Mouse (Mus musculus): Measurements from ENCODE around the gene Gfral. TPM values are rescaled to one million over a fixed set of nuclear protein-coding genes. Genes with fewer than 3 reads are reported as not detected.

The Gfral gene
- polyA plus RNA-seq, 1 experiment: not detected

- no peak overlapping the region for H3K27ac ChIP-seq (ENCODE audit: insufficient read depth, low read depth, low read length)
- peaks cover 2% of the 10 kb centered on the region; the same call in 1 of the 2 replicates for H3K4me1 ChIP-seq (ENCODE audit: control insufficient read depth, insufficient read depth, low read length)
- WGBS: 73% methylated on average over 7 of the region's 7 CpGs
- H3K4me3 ChIP-seq (ENCODE audit: insufficient read depth, low read depth, low read length): no peak overlapping the region
- TF ChIP-seq POLR2A (IDR thresholded peaks at IDR 0.05; ENCODE audit: insufficient read depth, low read depth, low read length) (no peak), CTCF (IDR thresholded peaks at IDR 0.05; ENCODE audit: insufficient read depth, low read depth, low read length) (no peak)
Observed at GRCm38 (mm10) chr9:76234899-76235298, 21.4 kb upstream of the Gfral start.

GRCm38 (mm10) chr9:76230400-76230799, 16.9 kb upstream of the Gfral start:
- no peak for TF ChIP-seq CTCF (IDR thresholded peaks at IDR 0.05; ENCODE audit: insufficient read depth, low read depth, low read length)
- Histone ChIP-seq H3K4me1 (ENCODE audit: control insufficient read depth, insufficient read depth, low read length) (no peaks in the 10 kb centered on the region), H3K4me3 (ENCODE audit: insufficient read depth, low read depth, low read length) (no peak overlapping the region), H3K27ac (ENCODE audit: insufficient read depth, low read depth, low read length) (no peak overlapping the region)
- WGBS: 52% methylated on average over 11 of the region's 11 CpGs

GRCm38 (mm10) chr9:76217178-76217975, 3.9 kb upstream of the Gfral start:
- H3K4me1 ChIP-seq (ENCODE audit: control insufficient read depth, insufficient read depth, low read length): no peaks in the 10 kb centered on the region
- WGBS: 71% methylated on average over 4 of the region's 4 CpGs
- no peak for TF ChIP-seq POLR2A (IDR thresholded peaks at IDR 0.05; ENCODE audit: insufficient read depth, low read depth, low read length)

GRCm38 (mm10) chr9:76214678-76215077, 1.2 kb upstream of the Gfral start:
- Histone ChIP-seq H3K4me3 (ENCODE audit: insufficient read depth, low read depth, low read length) (no peak overlapping the region), H3K27ac (ENCODE audit: insufficient read depth, low read depth, low read length) (no peak overlapping the region), H3K4me1 (ENCODE audit: control insufficient read depth, insufficient read depth, low read length) (no peaks in the 10 kb centered on the region)
- 64% methylated on average over 4 of the region's 4 CpGs for WGBS
- TF ChIP-seq CTCF (IDR thresholded peaks at IDR 0.05; ENCODE audit: insufficient read depth, low read depth, low read length) (no peak), POLR2A (IDR thresholded peaks at IDR 0.05; ENCODE audit: insufficient read depth, low read depth, low read length) (no peak)

More at GRCm38 (mm10) chr9:76217178-76217975, 3.9 kb upstream of the Gfral start:
- Histone ChIP-seq H3K27ac (ENCODE audit: insufficient read depth, low read depth, low read length) (no peak overlapping the region), H3K4me3 (ENCODE audit: insufficient read depth, low read depth, low read length) (no peak overlapping the region)

GRCm38 (mm10) chr9:76196917-76197316, 16.5 kb downstream of the Gfral start:
- WGBS: 87% methylated on average over 4 of the region's 4 CpGs
- H3K4me3 ChIP-seq (ENCODE audit: insufficient read depth, low read depth, low read length): no peak overlapping the region
- H3K27ac ChIP-seq (ENCODE audit: insufficient read depth, low read depth, low read length): no peak overlapping the region
- H3K4me1 ChIP-seq (ENCODE audit: control insufficient read depth, insufficient read depth, low read length): no peaks in the 10 kb centered on the region
- no peak for TF ChIP-seq POLR2A (IDR thresholded peaks at IDR 0.05; ENCODE audit: insufficient read depth, low read depth, low read length)
- TF ChIP-seq CTCF (IDR thresholded peaks at IDR 0.05; ENCODE audit: insufficient read depth, low read depth, low read length): no peak

GRCm38 (mm10) chr9:76179221-76179620, 34.2 kb downstream of the Gfral start:
- TF ChIP-seq CTCF (IDR thresholded peaks at IDR 0.05; ENCODE audit: insufficient read depth, low read depth, low read length) (no peak), POLR2A (IDR thresholded peaks at IDR 0.05; ENCODE audit: insufficient read depth, low read depth, low read length) (no peak)
- Histone ChIP-seq H3K27ac (ENCODE audit: insufficient read depth, low read depth, low read length) (no peak overlapping the region), H3K4me3 (ENCODE audit: insufficient read depth, low read depth, low read length) (no peak overlapping the region), H3K4me1 (ENCODE audit: control insufficient read depth, insufficient read depth, low read length) (no peaks in the 10 kb centered on the region)

- Histone ChIP-seq H3K4me3 (ENCODE audit: insufficient read depth, low read depth, low read length) (no peak overlapping the region), H3K4me1 (ENCODE audit: control insufficient read depth, insufficient read depth, low read length) (no peaks in the 10 kb centered on the region), H3K27ac (ENCODE audit: insufficient read depth, low read depth, low read length) (no peak overlapping the region)
- WGBS: 65% methylated on average over 5 of the region's 5 CpGs
- no peak for TF ChIP-seq CTCF (IDR thresholded peaks at IDR 0.05; ENCODE audit: insufficient read depth, low read depth, low read length)
- no peak for TF ChIP-seq POLR2A (IDR thresholded peaks at IDR 0.05; ENCODE audit: insufficient read depth, low read depth, low read length)
Observed at GRCm38 (mm10) chr9:76172686-76173295, 40.7 kb downstream of the Gfral start.

- 55% methylated on average over 3 of the region's 3 CpGs for WGBS
- H3K4me1 ChIP-seq (ENCODE audit: control insufficient read depth, insufficient read depth, low read length): no peaks in the 10 kb centered on the region
- no peak for TF ChIP-seq CTCF (IDR thresholded peaks at IDR 0.05; ENCODE audit: insufficient read depth, low read depth, low read length)
- TF ChIP-seq POLR2A (IDR thresholded peaks at IDR 0.05; ENCODE audit: insufficient read depth, low read depth, low read length): no peak
- H3K27ac ChIP-seq (ENCODE audit: insufficient read depth, low read depth, low read length): no peak overlapping the region
- H3K4me3 ChIP-seq (ENCODE audit: insufficient read depth, low read depth, low read length): no peak overlapping the region
Observed at GRCm38 (mm10) chr9:76168355-76168754, 45.1 kb downstream of the Gfral start.

- WGBS: 57% methylated on average over 8 of the region's 8 CpGs
- no peak overlapping the region for H3K27ac ChIP-seq (ENCODE audit: insufficient read depth, low read depth, low read length)
- TF ChIP-seq POLR2A (IDR thresholded peaks at IDR 0.05; ENCODE audit: insufficient read depth, low read depth, low read length) (no peak), CTCF (IDR thresholded peaks at IDR 0.05; ENCODE audit: insufficient read depth, low read depth, low read length) (no peak)
- H3K4me3 ChIP-seq (ENCODE audit: insufficient read depth, low read depth, low read length): no peak overlapping the region
- no peaks in the 10 kb centered on the region for H3K4me1 ChIP-seq (ENCODE audit: control insufficient read depth, insufficient read depth, low read length)
Observed at GRCm38 (mm10) chr9:76162446-76162845, 51.0 kb downstream of the Gfral start.
